Mouse (Mus musculus): ENCODE results near the gene Nfatc2.

Gene Nfatc2

DNA sequence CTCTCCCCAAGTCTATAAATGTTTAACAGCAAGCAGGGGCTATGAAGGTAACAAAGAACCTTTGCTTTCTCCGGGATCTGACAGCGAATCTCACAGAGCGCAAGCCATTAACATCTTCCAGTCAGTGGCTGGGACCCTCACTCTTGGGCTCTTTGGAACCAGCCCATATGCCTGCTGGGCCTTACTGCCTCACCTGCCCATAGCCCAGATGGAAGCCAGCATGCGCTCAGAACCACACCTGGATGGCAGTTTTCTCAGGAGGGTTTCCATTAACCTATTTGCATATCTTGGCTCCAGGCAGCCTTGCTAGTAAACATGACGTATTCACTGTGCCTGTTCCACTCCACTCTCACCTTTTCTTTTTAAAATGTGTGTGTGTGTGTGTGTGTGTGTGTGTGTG, 25.6 kb downstream of the Nfatc2 start:
- DNase-seq = no peak

DNA sequence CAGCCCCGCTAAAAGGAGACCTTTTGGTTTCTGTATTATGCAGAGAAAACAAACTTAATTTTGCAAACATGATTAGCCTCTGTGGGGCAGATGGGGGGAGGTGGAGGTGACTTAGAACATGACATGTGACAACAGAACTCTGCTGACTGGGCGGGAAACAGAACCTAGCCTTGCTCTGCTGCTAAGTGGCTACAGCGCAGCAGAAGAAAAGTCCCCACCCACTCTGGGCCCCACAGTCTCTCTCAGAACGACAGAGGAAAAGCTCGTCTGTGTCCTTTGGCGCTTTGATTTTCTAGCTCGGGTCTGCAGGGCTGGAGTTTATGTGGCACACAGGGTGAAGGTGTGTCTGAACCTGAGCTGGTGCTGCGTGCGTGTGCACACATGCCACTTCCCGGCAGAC, 26.5 kb downstream of the Nfatc2 start:
- DNase-seq = no peak

DNA sequence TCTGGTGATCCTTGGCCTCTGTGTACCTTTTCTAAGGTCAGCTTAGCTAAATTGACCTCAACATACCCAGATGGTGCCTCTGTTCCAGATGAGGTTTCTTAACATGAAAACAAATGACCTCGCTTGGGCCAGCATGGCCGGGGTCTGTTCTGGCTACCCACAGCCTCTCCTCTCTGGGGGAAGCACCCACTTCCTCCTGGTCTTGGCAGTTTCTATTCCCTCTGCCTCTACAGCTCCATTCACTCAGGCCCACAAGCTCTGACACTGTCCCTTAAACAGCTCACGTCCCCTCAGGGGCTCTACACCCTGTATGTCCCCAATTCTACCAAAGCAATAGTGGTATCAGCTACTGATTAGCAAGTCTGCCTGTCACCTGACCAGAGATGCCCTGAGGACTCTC, 27.6 kb downstream of the Nfatc2 start:
- DNase-seq = no peak

DNA sequence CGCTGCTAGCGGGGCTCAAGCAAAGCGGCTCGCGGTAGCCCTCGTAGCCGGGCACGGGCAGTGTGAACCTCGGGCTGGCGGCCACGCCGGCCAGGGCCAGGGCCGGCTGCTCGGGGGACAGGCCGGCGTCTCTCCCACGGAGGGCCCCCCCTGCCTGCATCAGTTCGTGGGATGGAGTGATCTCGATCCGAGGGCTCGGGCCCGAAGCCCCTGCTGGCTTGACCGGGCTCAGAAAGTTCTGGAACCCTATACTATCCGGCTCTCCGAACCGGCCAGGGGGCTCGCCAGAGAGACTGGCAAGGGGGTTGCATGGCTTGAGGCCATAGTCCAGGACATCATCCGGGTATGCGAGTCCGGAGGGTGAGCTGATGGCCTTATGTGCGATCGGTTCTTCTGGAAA, 30.2 kb downstream of the Nfatc2 start:
- no peak for DNase-seq

DNA sequence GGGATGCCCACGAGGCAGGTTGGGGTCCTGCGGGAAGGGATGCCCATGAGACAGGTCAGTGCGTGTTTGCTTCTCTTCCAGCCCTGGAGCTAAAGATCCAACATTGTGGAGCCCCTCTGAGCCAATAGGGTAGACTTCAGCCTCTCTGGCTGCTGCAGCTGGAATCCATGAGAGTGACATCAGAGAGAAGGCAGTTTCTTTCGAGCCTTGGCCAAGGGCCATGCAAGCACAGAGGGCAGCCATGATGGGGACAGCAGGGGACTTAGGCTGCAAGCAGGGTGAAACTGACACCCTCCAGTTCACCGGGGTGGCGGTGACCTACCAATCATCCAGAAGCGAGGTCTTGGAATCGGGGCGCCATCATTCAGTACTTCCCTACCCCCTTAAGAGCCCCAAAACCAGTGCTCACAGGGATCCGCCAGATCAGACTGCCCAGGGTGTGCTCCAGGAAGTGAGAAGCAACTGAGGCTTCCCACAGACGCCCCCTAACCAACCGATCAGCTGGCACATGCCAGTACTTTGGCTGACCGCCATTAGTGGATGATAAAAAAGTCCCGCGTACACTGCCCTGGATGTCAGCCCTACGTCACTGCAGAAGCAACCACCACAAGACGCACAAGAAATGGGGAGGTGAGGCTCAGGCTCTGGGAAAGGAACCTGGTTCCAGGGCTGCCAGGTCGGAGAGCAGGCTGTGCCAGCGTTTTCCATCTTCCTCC, 35.8 kb downstream of the Nfatc2 start:
- no peak for DNase-seq

DNA sequence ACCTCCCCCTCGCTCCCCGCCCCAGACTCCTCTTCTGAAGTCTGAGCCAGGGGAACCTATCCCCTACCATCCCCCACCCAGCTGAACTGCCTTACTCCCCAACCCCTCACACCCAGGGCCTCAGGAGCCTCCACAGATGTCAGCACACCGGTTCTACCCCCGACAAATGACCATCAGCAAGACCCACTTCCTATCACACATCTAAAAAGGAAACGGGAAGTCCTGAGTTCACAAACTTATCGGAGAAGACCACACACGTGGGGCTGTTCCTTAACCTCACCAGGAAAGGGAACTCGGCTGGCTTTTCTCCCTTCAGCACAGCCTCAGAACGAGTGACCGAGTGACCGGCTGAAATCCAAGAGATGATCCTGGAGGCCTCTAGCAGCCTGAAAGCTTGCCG, 38.3 kb downstream of the Nfatc2 start:
- DNase-seq = no peak

DNA sequence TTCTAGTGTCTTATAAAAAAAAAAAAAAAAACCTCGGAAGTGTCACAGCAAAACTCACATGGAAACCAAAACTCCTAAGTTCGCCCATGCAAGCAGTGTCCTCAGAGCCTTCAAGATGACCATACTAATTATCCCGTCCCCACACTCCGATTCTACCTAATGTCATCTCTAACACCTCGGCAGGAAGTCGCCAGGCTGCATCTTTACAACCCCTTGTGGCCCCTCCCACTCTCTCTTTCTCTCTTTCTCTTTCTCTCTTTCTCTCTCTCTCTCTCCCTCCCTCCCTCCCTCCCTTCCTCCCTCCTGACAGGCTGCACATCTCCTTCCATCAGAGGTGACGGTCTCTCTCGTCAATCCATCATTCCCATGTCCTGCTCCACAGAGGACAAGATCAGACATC, 44.4 kb downstream of the Nfatc2 start:
- DNase-seq = no peak

DNA sequence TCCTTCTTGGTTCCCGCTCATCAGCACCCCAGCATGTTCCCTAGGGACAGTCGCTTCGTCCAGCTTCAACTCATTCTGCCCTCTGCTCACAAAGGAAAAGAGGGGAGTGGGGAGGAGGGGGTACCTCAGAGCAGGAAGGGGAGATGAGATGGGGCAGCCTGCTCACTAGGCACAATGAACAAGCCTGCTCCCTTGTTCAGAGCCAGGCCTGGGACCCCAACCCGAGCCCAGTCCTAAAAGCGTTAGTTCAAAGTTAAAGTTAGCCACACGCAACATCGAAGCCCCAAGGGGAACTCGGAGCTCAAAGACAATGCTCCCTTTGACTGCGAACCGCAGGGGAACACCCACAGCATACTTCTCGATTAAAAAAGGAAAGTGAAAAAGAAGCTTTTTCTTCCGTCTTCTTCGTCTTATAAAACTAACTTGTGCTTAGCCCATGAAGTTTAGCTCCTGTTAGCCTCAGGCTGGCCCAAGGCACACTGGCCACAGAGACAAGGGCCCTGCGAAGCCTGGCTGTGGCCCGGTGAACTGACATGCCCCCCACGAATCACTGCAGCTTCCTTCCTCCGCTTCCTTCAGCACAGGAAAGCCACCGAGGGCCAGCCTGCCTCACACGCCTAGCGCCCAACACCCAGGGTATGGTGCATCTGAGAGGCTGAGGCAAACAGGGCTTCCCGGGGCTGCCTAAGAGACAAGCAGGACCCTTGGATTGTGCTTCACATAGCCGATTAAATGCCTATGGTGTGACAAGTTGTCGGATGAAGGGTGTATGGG, 45.4 kb downstream of the Nfatc2 start:
- no peak for DNase-seq

DNA sequence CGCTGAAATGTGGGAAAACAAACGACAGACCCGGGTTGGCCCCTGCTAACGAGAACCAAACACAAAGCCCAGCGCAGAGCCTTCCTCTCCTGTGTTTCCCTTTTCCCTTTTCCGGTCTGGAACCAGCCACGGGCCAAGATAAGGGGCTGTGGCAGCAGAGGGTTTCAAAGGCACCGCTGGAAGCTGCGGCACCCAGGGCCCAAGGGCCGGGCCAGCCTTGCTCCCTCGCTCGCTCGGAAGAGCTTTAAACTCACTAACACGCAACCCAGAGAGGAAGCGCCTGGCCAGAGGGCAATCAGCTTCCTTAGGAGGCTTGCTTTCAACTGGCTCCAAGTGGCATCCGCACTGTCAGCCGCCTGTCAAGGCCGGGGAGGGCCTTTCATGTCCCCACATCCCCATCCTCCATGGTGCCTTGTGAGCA, 47.9 kb downstream of the Nfatc2 start:
- DNase-seq = no peak

DNA sequence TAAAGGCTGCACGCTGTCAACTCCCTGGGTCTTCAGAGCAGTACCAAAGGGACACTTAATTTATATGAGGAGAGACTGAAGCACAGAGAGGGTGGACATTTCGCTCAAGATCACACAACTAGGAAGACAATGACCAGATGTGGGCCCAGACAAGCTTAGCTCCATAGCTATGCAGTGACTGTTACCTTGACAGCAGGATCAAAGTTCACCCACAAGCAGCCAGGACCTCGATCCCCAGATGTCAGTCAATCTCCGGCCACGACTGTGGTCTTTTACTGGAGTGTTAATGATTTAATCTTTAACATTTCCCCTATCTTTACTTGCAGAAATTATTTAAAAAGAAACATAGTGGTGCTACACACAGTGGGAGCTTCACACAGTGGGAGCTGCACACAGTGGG, 49.1 kb downstream of the Nfatc2 start:
- DNase-seq = no peak

DNA sequence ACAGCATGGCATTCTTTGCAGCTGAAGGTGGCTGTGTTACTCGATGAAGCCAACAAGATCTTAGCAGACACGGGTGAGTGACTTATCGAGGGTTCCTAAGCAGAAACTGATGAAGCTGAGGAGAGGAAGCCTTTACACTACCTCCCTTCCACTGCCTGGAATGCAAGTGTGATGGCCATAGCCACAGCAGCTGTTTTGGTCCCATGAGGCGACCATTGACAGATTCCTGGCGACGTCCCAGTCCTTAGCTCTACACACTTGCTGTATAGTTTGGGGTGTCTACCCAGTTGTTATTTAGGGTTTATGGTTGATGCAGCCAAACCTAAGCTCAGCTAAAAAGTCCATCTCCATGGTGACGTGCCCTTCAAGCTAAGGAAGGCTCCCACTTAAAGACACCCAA, 50.2 kb downstream of the Nfatc2 start:
- DNase-seq = no peak

DNA sequence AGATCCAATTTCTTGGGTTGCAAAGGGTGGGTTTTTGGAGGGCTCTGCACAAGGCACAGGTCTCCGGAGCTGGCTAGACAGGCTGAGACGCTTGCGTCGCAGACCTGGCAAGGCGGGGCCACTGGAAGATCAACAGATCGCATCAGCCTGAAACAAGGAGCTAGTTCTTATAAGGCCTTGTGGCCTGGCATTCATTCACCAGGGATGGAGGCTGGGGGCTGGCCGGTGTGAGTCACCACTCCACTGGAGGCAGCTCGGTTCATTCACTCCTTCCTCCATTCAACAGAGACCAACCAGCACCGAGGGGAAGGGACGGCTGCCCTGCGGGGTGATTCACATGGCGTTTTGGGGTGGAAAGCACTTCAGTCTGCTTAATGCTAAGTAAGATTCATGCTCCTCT, 52.1 kb downstream of the Nfatc2 start:
- no peak for DNase-seq

DNA sequence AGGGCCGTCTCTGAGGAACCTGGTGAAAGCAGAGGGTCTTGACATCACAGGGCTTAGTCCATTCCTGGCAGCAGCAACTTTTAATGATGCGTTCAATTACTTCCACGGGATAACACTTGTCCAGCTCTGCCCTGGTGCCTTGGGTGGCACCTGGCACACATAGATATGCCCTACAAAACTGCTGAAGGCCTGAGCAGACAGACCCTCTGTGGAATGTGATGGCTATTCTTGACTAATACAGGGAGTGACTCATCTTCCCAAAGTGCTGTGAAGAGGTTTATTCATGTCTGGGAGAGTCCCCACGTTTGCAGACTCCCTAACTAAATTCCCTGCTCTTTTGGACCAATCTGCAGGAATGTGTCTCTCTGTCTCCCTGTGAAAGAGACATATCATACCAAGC, 53.4 kb downstream of the Nfatc2 start:
- DNase-seq = no peak

DNA sequence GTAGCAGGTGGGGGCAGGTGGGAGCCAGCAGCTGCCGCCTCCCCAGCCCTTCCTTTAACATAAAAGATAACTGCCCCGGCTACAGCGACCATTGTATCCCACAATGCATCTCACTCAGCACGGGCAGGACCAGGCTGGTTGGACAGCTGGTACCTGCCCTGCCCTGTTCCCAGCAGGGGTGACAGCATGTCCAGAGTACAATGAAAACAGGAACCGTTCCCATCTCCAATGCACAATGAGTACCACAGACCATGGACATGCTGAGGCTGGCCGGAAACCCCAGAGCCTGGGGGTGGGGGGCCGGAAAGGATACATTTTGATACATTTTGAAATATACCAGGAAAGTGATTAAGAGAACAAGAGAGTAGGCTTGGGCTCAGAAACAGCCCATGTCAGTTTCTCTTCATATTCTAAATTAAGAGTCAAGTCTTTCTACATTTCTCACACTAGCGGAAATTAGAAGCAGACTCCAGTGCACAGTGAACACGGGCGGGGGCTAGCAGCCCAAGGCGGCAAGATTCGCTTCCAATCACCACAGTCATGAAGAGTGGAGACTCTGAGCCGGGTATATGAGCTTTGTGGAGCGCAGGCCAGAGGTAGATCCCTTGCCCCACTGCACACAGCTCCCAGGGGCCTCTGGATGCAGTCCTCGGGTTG, 55.4 kb downstream of the Nfatc2 start:
- peak; percentile 61 for DNase-seq

DNA sequence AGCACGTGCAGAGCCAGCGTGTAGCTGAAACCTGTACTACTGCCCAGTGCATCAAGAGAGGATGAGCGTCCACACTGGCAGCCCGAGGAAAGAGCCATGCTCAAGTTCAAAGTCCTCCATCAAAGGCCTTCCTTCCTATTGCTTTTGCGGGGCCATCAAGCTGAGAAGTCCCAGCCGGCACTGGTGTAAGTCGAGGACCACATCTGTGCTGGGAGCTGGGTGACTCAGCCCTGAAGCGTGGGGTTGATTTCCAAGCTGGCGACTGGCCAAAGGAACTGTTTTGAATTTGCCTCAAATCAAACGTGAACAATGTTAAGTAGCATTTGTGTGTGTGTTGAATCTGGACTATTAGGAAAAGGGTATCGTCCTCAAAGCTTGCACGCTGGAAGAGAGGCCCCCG, 57.4 kb downstream of the Nfatc2 start:
- DNase-seq = no peak

DNA sequence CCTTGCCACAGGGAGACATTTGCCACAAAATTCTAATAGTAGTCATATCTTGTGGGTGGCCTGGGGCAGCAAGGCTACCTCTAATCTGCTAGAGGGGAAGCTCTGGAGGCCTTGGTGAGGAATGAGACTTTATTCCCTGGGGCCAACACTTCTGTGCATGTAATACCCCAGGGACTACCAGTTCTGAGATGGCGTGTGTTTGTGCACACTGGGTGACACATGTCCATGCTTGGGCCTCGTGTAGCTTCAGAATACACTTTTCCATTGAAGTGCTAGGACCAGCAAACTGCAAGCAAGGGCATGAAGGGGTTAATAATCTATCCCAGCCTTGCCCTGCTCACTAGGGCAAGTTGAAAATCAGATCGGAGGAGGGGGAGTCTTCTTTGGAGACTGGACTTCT, 58.4 kb downstream of the Nfatc2 start:
- DNase-seq = no peak

DNA sequence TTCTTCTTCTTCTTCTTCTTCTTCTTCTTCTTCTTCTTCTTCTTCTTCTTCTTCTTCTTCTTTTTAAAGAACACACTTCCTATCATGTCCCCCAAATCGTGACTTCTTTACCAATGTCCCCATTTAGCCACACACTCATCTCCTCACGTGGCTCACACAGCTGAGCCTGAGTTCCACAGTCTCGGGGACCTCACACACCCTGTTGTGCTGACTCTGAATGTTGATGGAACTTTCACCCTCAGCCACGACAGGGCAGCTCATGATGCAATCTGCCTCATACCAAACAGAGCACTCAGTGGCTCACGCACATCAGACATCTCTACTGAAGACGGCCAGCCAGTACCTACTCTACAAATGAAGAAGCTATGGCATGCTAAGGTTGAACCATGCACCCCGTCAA, 60.2 kb downstream of the Nfatc2 start:
- DNase-seq = no peak

DNA sequence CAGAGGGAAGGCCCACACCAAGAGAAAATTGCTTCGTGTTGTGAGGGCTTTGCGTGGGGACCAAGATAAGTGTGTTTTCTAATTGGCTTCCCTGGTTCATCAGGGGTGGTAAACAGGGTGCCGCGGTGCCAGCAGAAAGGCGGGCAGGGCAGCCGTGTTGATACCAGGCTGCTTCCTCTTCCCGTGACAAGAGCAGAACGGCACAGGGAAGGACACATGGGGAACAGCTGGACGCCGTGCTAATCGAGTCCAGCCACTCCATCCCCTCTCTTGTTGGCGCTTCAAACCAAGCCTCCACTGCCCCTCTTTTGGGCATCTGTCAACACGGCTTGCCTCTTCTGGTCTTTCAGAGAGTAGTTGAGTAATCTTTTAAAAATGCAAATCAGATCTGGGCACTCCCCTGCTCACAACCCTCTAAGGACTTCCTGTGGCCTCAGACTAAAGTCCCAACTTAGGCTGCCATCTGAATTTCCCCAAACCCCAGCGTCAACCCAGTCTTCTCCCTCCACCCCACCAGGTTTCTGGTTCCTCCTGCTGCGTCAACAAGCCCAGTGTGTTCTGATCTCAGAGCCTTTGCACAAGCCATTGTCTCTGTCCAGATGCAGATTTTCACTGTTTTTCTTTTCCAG, 61.7 kb downstream of the Nfatc2 start:
- DNase-seq = no peak

DNA sequence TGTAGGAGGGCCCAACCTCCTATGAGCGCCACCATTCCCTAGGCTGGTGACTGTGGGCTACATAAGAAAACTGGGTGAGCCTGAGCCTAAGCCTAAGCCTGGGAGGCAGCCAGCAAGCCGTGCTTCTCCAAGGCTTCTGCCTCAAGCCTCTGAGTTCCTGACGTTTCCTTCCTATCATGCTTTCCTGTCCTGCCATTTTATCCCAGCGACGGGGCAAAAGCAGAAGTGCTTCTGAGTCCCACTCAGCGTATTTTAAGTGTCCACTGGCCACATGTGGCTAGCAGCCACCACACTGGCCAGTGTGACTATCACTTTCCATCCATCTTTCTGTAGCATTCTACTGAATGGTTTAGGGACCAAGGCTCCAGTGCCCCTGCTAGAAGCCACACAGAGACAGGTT, 62.4 kb downstream of the Nfatc2 start:
- no peak for DNase-seq

DNA sequence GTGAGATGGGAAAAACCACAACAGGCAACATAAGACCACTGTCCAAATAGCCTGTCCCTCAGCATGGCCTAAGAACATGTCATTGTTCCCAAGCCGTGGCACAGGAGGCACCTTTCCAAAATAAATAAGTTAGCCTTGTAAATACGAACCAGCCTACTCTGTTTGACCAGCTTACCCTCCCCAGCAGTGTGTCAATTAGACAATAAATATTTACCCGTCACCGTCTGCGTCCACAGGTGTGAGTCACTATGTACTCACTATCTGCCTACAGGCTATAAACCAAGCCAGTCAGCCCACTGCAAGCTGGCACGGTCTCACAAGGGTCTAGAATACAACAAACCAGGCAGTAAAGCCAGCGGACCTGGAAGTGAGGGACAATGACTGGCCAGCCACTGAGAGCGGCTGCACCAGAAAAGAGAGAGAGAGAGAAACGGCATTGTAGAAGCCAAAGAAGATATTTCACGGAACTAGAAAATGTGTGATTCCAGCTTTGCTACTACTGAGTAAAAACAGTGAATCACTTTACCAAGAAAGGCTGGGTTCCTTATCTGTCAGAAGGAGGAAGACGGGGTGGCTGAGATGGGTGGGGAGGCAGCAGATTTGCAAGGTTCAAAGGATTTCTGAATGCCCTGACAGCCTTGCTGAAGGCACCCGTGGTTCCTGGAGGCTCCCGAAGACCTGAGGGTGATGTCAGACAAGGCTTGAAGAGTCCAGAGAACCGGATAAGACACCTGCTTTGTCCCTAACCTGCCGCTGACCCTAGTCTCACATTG, 69.2 kb downstream of the Nfatc2 start:
- no peak for DNase-seq

DNA sequence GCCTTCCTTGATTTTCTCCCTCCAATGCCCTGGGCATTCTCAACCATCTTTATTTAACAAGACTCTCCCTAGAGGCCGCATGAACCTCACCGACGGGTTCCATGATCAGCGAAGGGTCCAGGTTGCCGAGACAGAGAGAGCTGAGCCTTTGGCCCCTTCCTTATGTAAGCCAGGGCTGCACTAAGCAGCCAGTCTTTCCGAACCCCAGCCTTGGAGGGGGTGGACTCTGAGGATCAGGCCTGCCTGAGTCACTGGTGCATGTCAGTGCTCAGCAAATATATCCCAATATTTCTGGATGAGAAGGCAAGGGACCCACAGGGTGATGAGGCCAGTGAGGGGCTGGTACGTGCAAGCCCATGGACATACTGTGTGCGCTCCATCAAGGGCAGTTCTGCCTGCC, 72.9 kb downstream of the Nfatc2 start:
- no peak for DNase-seq

DNA sequence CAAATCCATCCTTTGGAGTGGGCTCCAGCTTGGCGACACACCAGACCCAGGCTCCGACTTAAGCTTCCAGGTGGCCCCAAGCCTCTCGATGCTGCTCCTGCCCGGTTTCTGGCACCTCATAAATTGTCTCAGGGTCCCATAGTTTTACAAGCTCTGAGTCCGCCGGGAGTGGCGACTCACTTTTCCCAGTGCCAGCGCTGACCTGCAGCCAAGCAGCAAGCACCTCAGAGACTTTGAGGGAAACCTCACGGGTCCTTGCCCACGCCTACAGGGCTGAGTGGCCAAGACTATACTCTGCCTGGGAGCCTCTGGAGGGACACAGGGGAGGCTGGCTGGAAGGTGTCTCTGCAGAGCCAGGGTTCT, 74.0 kb downstream of the Nfatc2 start:
- no peak for DNase-seq

Data from cerebellum, adult 9-10 months (tissue).